Mouse (Mus musculus): ENCODE measurements around the gene Lzts2. TPM values are rescaled to one million over a fixed set of nuclear protein-coding genes. Genes with fewer than 3 reads are reported as not detected.
A peak's percentile ranks its signal among the peaks of the same experiment; 100 is the strongest.

Gene Lzts2
- polyA plus RNA-seq, 1 experiment from 2014 or later: 14.8 TPM

- Histone ChIP-seq H3K4me1 (ENCODE audit: control insufficient read depth, insufficient read depth, low read depth, low read length) (peaks cover 52% of the 10 kb centered on the region), H3K27me3 (replicated peaks; ENCODE audit: control insufficient read depth, insufficient read depth, low read length) (no peaks in the 10 kb centered on the region), H3K4me3 (ENCODE audit: low read length) (peak overlapping the region; percentile 54), H3K36me3 (ENCODE audit: control insufficient read depth, insufficient read depth, low read length) (no peaks in the 10 kb centered on the region), H3K27ac (ENCODE audit: low read depth, low read length) (peak overlapping the region; percentile 96), H3K9ac (ENCODE audit: low read depth, low read length) (peak overlapping the region; percentile 78), H3K4me2 (ENCODE audit: low read length) (peak overlapping the region; percentile 78), H3K9me3 (ENCODE audit: control insufficient read depth, low read length) (no peaks in the 10 kb centered on the region)
- WGBS: 0% methylated on average over 14 of the region's 27 CpGs
- peak; percentile 60 for ATAC-seq
Measured at GRCm38 (mm10) chr19:45017216-45017771, 3.1 kb downstream of the Lzts2 start.

- under 1% methylated on average over 30 of the region's 48 CpGs for WGBS
- Histone ChIP-seq H3K9me3 (ENCODE audit: control insufficient read depth, low read length) (no peaks in the 10 kb centered on the region), H3K9ac (ENCODE audit: low read depth, low read length) (peak overlapping the region; percentile 78), H3K4me2 (ENCODE audit: low read length) (peak overlapping the region; percentile 78), H3K4me1 (ENCODE audit: control insufficient read depth, insufficient read depth, low read depth, low read length) (peaks cover 49% of the 10 kb centered on the region), H3K36me3 (ENCODE audit: control insufficient read depth, insufficient read depth, low read length) (no peaks in the 10 kb centered on the region), H3K4me3 (ENCODE audit: low read length) (peak overlapping the region; percentile 54), H3K27ac (ENCODE audit: low read depth, low read length) (peak overlapping the region; percentile 96), H3K27me3 (replicated peaks; ENCODE audit: control insufficient read depth, insufficient read depth, low read length) (no peaks in the 10 kb centered on the region)
- peak; percentile 66 for ATAC-seq
Measured at GRCm38 (mm10) chr19:45017909-45018308, 3.7 kb downstream of the Lzts2 start.

- ATAC-seq: peak; percentile 10; the same call in 1 of the 2 replicates
- H3K4me1 ChIP-seq (ENCODE audit: control insufficient read depth, insufficient read depth, low read depth, low read length): peaks cover 49% of the 10 kb centered on the region
Measured at GRCm38 (mm10) chr19:45018351-45018831, 4.2 kb downstream of the Lzts2 start.

GRCm38 (mm10) chr19:45020348-45020747, 6.1 kb downstream of the Lzts2 start:
- Histone ChIP-seq H3K9me3 (ENCODE audit: control insufficient read depth, low read length) (no peaks in the 10 kb centered on the region), H3K27me3 (replicated peaks; ENCODE audit: control insufficient read depth, insufficient read depth, low read length) (no peaks in the 10 kb centered on the region), H3K4me2 (ENCODE audit: low read length) (no peak overlapping the region), H3K4me3 (ENCODE audit: low read length) (no peak overlapping the region), H3K4me1 (ENCODE audit: control insufficient read depth, insufficient read depth, low read depth, low read length) (peaks cover 42% of the 10 kb centered on the region), H3K9ac (ENCODE audit: low read depth, low read length) (no peak overlapping the region), H3K27ac (ENCODE audit: low read depth, low read length) (no peak overlapping the region), H3K36me3 (ENCODE audit: control insufficient read depth, insufficient read depth, low read length) (peaks cover 8% of the 10 kb centered on the region; the same call in 1 of the 2 replicates)
- no peak for ATAC-seq
- WGBS: 70% methylated on average over 6 of the region's 6 CpGs

More at GRCm38 (mm10) chr19:45018351-45018831, 4.2 kb downstream of the Lzts2 start:
- Histone ChIP-seq H3K4me2 (ENCODE audit: low read length) (peak overlapping the region; percentile 78), H3K9me3 (ENCODE audit: control insufficient read depth, low read length) (no peaks in the 10 kb centered on the region), H3K36me3 (ENCODE audit: control insufficient read depth, insufficient read depth, low read length) (no peaks in the 10 kb centered on the region; the same call in 1 of the 2 replicates), H3K9ac (ENCODE audit: low read depth, low read length) (peak overlapping the region; percentile 78), H3K27ac (ENCODE audit: low read depth, low read length) (peak overlapping the region; percentile 96), H3K4me3 (ENCODE audit: low read length) (peak overlapping the region; percentile 54), H3K27me3 (replicated peaks; ENCODE audit: control insufficient read depth, insufficient read depth, low read length) (no peaks in the 10 kb centered on the region)
- WGBS: under 1% methylated on average over 11 of the region's 13 CpGs

GRCm38 (mm10) chr19:45021362-45021761, 7.1 kb downstream of the Lzts2 start:
- WGBS: 89% methylated on average over 15 of the region's 15 CpGs
- H3K4me1 ChIP-seq (ENCODE audit: control insufficient read depth, insufficient read depth, low read depth, low read length): peaks cover 32% of the 10 kb centered on the region

GRCm38 (mm10) chr19:45023993-45024392, 9.8 kb downstream of the Lzts2 start:
- no peaks in the 10 kb centered on the region for H3K9me3 ChIP-seq (ENCODE audit: control insufficient read depth, low read length)
- no peak overlapping the region for H3K4me2 ChIP-seq (ENCODE audit: low read length)
- H3K27me3 ChIP-seq (replicated peaks; ENCODE audit: control insufficient read depth, insufficient read depth, low read length): no peaks in the 10 kb centered on the region
- peaks cover 15% of the 10 kb centered on the region for H3K4me1 ChIP-seq (ENCODE audit: control insufficient read depth, insufficient read depth, low read depth, low read length)
- H3K36me3 ChIP-seq (ENCODE audit: control insufficient read depth, insufficient read depth, low read length): peaks cover 21% of the 10 kb centered on the region; the same call in 1 of the 2 replicates
- no peak overlapping the region for H3K27ac ChIP-seq (ENCODE audit: low read depth, low read length)
- no peak overlapping the region for H3K9ac ChIP-seq (ENCODE audit: low read depth, low read length)
- 84% methylated on average over 11 of the region's 11 CpGs for WGBS
- no peak overlapping the region for H3K4me3 ChIP-seq (ENCODE audit: low read length)
- ATAC-seq: peak; percentile 29; the same call in 1 of the 2 replicates

More at GRCm38 (mm10) chr19:45021362-45021761, 7.1 kb downstream of the Lzts2 start:
- Histone ChIP-seq H3K4me2 (ENCODE audit: low read length) (no peak overlapping the region), H3K36me3 (ENCODE audit: control insufficient read depth, insufficient read depth, low read length) (peaks cover 18% of the 10 kb centered on the region; the same call in 1 of the 2 replicates), H3K4me3 (ENCODE audit: low read length) (no peak overlapping the region), H3K27ac (ENCODE audit: low read depth, low read length) (no peak overlapping the region), H3K9ac (ENCODE audit: low read depth, low read length) (no peak overlapping the region), H3K27me3 (replicated peaks; ENCODE audit: control insufficient read depth, insufficient read depth, low read length) (no peaks in the 10 kb centered on the region), H3K9me3 (ENCODE audit: control insufficient read depth, low read length) (no peaks in the 10 kb centered on the region)
- ATAC-seq: no peak

GRCm38 (mm10) chr19:45024775-45025174, 10.6 kb downstream of the Lzts2 start:
- H3K9me3 ChIP-seq (ENCODE audit: control insufficient read depth, low read length): no peaks in the 10 kb centered on the region
- H3K9ac ChIP-seq (ENCODE audit: low read depth, low read length): no peak overlapping the region
- no peak overlapping the region for H3K27ac ChIP-seq (ENCODE audit: low read depth, low read length)
- H3K4me2 ChIP-seq (ENCODE audit: low read length): no peak overlapping the region
- H3K4me3 ChIP-seq (ENCODE audit: low read length): no peak overlapping the region
- H3K4me1 ChIP-seq (ENCODE audit: control insufficient read depth, insufficient read depth, low read depth, low read length): peaks cover 11% of the 10 kb centered on the region
- WGBS: 79% methylated on average over 20 of the region's 20 CpGs
- H3K36me3 ChIP-seq (ENCODE audit: control insufficient read depth, insufficient read depth, low read length): peaks cover 21% of the 10 kb centered on the region; the same call in 1 of the 2 replicates
- ATAC-seq: no peak
- H3K27me3 ChIP-seq (replicated peaks; ENCODE audit: control insufficient read depth, insufficient read depth, low read length): no peaks in the 10 kb centered on the region

GRCm38 (mm10) chr19:45025937-45026568, 11.8 kb downstream of the Lzts2 start:
- Histone ChIP-seq H3K27ac (ENCODE audit: low read depth, low read length) (no peak overlapping the region), H3K27me3 (replicated peaks; ENCODE audit: control insufficient read depth, insufficient read depth, low read length) (no peaks in the 10 kb centered on the region), H3K4me1 (ENCODE audit: control insufficient read depth, insufficient read depth, low read depth, low read length) (peaks cover under 1% of the 10 kb centered on the region; the same call in 1 of the 2 replicates), H3K9ac (ENCODE audit: low read depth, low read length) (no peak overlapping the region), H3K4me3 (ENCODE audit: low read length) (no peak overlapping the region), H3K9me3 (ENCODE audit: control insufficient read depth, low read length) (no peaks in the 10 kb centered on the region), H3K4me2 (ENCODE audit: low read length) (no peak overlapping the region), H3K36me3 (ENCODE audit: control insufficient read depth, insufficient read depth, low read length) (peaks cover 21% of the 10 kb centered on the region; the same call in 1 of the 2 replicates)
- no peak for ATAC-seq
- WGBS: 90% methylated on average over 32 of the region's 37 CpGs

- H3K4me3 ChIP-seq (ENCODE audit: low read length): no peak overlapping the region
- no peaks in the 10 kb centered on the region for H3K27me3 ChIP-seq (replicated peaks; ENCODE audit: control insufficient read depth, insufficient read depth, low read length)
- H3K9me3 ChIP-seq (ENCODE audit: control insufficient read depth, low read length): no peaks in the 10 kb centered on the region
- WGBS: 83% methylated on average over 6 of the region's 6 CpGs
- peaks cover 21% of the 10 kb centered on the region; the same call in 1 of the 2 replicates for H3K36me3 ChIP-seq (ENCODE audit: control insufficient read depth, insufficient read depth, low read length)
- no peak overlapping the region for H3K9ac ChIP-seq (ENCODE audit: low read depth, low read length)
- no peak overlapping the region for H3K27ac ChIP-seq (ENCODE audit: low read depth, low read length)
- H3K4me2 ChIP-seq (ENCODE audit: low read length): no peak overlapping the region
- no peak for ATAC-seq
- no peaks in the 10 kb centered on the region for H3K4me1 ChIP-seq (ENCODE audit: control insufficient read depth, insufficient read depth, low read depth, low read length)
Measured at GRCm38 (mm10) chr19:45026958-45027670, 12.9 kb downstream of the Lzts2 start.
